28 mouse cellular contexts compared by ENCODE assay signal in the genomic region with DNA sequence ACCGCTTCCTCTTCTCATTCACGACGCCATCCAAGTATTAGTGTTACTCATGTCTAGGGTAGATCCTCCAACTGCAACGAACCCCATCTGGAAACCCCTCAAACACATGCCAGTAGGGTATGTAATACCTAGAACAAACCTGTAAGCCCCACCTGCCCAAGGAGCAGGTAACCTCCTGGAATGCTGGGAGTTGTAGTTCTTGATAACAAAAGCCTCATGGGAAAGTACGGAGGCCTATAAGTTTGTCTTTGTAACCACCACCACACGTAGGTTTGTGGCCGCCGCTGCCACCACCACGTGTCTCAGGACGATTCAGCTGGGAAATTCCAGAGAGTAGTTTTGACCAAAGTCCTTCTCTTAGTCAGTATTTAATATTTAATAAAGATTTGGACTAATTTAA.
"Had no signal": no experiment of that assay in that cellular context is flagged by ENCODE, and none has a peak within 500 bp of the region (broad histone marks: within the 10 kb centered on the region; RNA-seq: fewer than 3 reads in every experiment).

No protein-coding gene starts in this region.

- H3K27me3 ChIP-seq: liver, embryonic 13.5 days; liver, embryonic 15.5 days; lung, embryonic 15.5 days; midbrain, embryonic 15.5 days had no signal

- H3K27ac ChIP-seq: left cerebral cortex, adult 2 months; limb, embryonic 10.5 days; limb, embryonic 12.5 days; limb, embryonic 13.5 days; limb, embryonic 15.5 days; liver, embryonic 12.5 days; liver, embryonic 13.5 days; liver, embryonic 14.5 days; liver, embryonic 15.5 days; lung, embryonic 15.5 days; macrophage; midbrain, embryonic 10.5 days; midbrain, embryonic 12.5 days; midbrain, embryonic 13.5 days; midbrain, embryonic 15.5 days had no signal

- H3K4me1 ChIP-seq: liver, embryonic 15.5 days had no signal

- H3K4me2 ChIP-seq: limb, embryonic 12.5 days; limb, embryonic 13.5 days; limb, embryonic 15.5 days; liver, embryonic 11.5 days; liver, embryonic 12.5 days; liver, embryonic 13.5 days; liver, embryonic 15.5 days; lung, embryonic 14.5 days; lung, embryonic 15.5 days; midbrain, embryonic 11.5 days; midbrain, embryonic 12.5 days; midbrain, embryonic 13.5 days; midbrain, embryonic 15.5 days had no signal

- H3K36me3 ChIP-seq: limb, embryonic 10.5 days; limb, embryonic 12.5 days; limb, embryonic 13.5 days; limb, embryonic 15.5 days; liver, embryonic 12.5 days; liver, embryonic 13.5 days; liver, embryonic 15.5 days; lung, embryonic 15.5 days; midbrain, embryonic 10.5 days; midbrain, embryonic 12.5 days; midbrain, embryonic 13.5 days; midbrain, embryonic 15.5 days had no signal

- DNase-seq: left cerebral cortex, postnatal 4 days; liver; liver, embryonic 13.5 days; liver, postnatal 0 days; lung, adult 18-20 months; lung, embryonic 14.5 days; lung, postnatal 10 days; lung, postnatal 14 days; lung, postnatal 36 days; lung, postnatal 4 days; midbrain, embryonic 14.5 days had no signal

- H3K9ac ChIP-seq: limb, embryonic 12.5 days; limb, embryonic 13.5 days; limb, embryonic 15.5 days; liver, embryonic 12.5 days; liver, embryonic 13.5 days; liver, embryonic 14.5 days; liver, embryonic 15.5 days; liver, postnatal 0 days; lung, embryonic 14.5 days; lung, embryonic 15.5 days; midbrain, embryonic 12.5 days; midbrain, embryonic 13.5 days; midbrain, embryonic 15.5 days had no signal

- H3K4me3 ChIP-seq: left cerebral cortex, adult 2 months; limb, embryonic 10.5 days; limb, embryonic 12.5 days; limb, embryonic 13.5 days; limb, embryonic 15.5 days; liver, embryonic 12.5 days; liver, embryonic 13.5 days; liver, embryonic 15.5 days; lung, embryonic 15.5 days; midbrain, embryonic 10.5 days; midbrain, embryonic 12.5 days; midbrain, embryonic 13.5 days; midbrain, embryonic 15.5 days; myocyte had no signal

- H3K9me3 ChIP-seq: limb, embryonic 10.5 days; limb, embryonic 12.5 days; limb, embryonic 13.5 days; limb, embryonic 15.5 days; liver, embryonic 12.5 days; liver, embryonic 13.5 days; liver, embryonic 15.5 days; lung, embryonic 15.5 days; midbrain, embryonic 10.5 days; midbrain, embryonic 12.5 days; midbrain, embryonic 13.5 days; midbrain, embryonic 15.5 days had no signal
